Mouse (Mus musculus): ENCODE results near the gene Fggy. TPM values are rescaled to one million over a fixed set of nuclear protein-coding genes. Genes with fewer than 3 reads are reported as not detected.

Fggy gene
- total and polyA plus RNA-seq, 2 experiments from 2014 or later: 2.7 to 3.9 TPM

DNA sequence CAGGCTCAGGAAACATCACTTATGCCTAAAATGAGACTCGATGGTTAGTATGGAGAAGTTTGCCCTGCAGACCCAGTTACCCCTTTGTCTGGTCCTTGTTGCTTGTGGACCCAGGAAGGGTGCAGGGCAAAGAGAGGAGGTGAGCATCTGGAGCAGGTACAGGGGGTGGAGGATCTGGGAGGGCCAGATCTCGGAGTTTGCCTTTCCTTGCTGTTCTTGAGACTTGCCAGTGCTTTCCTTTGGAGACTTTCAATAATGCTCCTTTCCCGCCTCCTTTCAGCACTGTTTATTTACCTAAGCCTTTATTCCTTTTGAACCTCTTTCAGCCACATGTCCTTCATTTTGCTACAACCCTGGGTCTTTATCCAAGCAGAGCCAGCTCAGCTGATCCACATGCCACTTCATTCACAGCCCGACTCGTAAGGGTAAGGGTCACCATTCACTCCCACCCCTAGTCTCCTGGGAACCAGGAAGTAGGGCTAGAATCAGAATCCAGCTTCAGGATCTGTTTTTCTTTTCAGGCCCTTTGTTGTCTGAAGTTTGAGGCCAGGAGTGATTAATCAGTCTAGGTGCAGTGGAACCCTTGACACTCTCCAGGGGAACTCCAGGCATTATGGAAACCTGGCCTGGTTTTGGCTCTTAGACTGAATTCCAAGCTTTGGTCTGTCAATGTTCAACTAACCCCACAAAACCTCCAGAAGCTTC is 201.9 kb downstream of the Fggy start:
- no peak overlapping the region for H3K9ac ChIP-seq (replicated peaks; ENCODE audit: low read depth, low read length)
- DNase-seq (ENCODE audit: low spot score) (no peak), ATAC-seq (ENCODE audit: insufficient read depth, low read depth) (no peak)
- H3K4me3 ChIP-seq (ENCODE audit: low read depth, low read length): no peak overlapping the region
- 65% methylated on average over 5 of the region's 5 CpGs for WGBS
- no peaks in the 10 kb centered on the region for H3K36me3 ChIP-seq (replicated peaks; ENCODE audit: control insufficient read depth, insufficient read depth, low read length)
- H3K4me2 ChIP-seq (ENCODE audit: low read depth, low read length): no peak overlapping the region
- no peaks in the 10 kb centered on the region for H3K4me1 ChIP-seq (ENCODE audit: control insufficient read depth, insufficient read depth)
- H3K27me3 ChIP-seq (ENCODE audit: control insufficient read depth, insufficient read depth, low read length): no peaks in the 10 kb centered on the region
- no peaks in the 10 kb centered on the region for H3K9me3 ChIP-seq (replicated peaks; ENCODE audit: control insufficient read depth, low read length)
- no peak overlapping the region for H3K27ac ChIP-seq (ENCODE audit: low read depth)
- no peak for TF ChIP-seq EP300 (IDR thresholded peaks at IDR 0.05; ENCODE audit: low read depth)
- no peak for TF ChIP-seq CTCF (IDR thresholded peaks at IDR 0.05; ENCODE audit: low read depth)

DNA sequence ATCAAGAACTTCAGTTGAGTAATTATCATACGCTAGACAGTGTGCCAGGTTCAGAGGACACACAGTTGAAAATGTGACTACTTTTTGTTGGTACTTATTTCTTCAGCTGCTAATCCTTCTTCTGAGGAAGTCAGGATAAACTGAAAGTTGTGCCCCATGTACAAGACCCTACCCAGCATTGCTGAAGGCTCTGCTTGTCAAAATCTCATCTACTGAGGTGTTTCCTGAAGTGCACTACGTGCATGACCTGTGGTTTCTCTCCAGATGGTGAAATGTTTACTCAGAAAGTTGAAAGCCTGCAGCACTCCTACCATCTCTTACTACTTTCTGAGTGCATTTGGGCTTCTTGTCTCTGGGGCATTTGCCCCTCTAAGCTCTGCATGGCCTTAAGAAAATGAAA is 208.1 kb downstream of the Fggy start:
- TF ChIP-seq EP300 (IDR thresholded peaks at IDR 0.05; ENCODE audit: low read depth) (no peak), CTCF (IDR thresholded peaks at IDR 0.05; ENCODE audit: low read depth) (no peak)
- no peaks in the 10 kb centered on the region for H3K4me1 ChIP-seq (ENCODE audit: control insufficient read depth, insufficient read depth)
- no peak overlapping the region for H3K27ac ChIP-seq (ENCODE audit: low read depth)
- H3K36me3 ChIP-seq (replicated peaks; ENCODE audit: control insufficient read depth, insufficient read depth, low read length): no peaks in the 10 kb centered on the region
- 74% methylated on average over 2 of the region's 2 CpGs for WGBS
- no peaks in the 10 kb centered on the region for H3K9me3 ChIP-seq (replicated peaks; ENCODE audit: control insufficient read depth, low read length)
- H3K4me3 ChIP-seq (ENCODE audit: low read depth, low read length): no peak overlapping the region
- no peak overlapping the region for H3K4me2 ChIP-seq (ENCODE audit: low read depth, low read length)
- H3K9ac ChIP-seq (replicated peaks; ENCODE audit: low read depth, low read length): no peak overlapping the region
- ATAC-seq (ENCODE audit: insufficient read depth, low read depth): no peak
- no peaks in the 10 kb centered on the region for H3K27me3 ChIP-seq (ENCODE audit: control insufficient read depth, insufficient read depth, low read length)
- DNase-seq (ENCODE audit: low spot score): no peak

DNA sequence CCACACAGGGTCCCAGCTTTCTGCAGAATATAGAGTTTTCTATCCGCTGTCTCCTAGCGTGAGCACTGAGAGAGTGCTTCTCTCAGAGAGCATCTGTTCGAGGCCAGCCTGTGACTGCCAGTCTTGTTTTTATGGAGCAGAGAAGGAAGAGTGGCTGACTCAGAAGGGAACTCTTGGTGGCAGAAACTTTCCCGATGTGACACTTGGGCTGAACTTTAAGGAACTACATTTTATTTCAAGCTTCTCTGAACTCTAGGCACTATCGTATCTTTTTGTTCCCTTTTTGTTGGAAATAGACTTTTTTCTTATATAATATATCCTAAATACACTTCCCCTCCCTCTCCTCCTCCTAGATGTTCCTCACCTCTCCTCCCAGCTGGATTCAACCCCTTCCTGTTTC is 213.2 kb downstream of the Fggy start:
- Histone ChIP-seq H3K4me2 (ENCODE audit: low read depth, low read length) (no peak overlapping the region), H3K4me3 (ENCODE audit: low read depth, low read length) (no peak overlapping the region), H3K9ac (replicated peaks; ENCODE audit: low read depth, low read length) (no peak overlapping the region), H3K36me3 (replicated peaks; ENCODE audit: control insufficient read depth, insufficient read depth, low read length) (no peaks in the 10 kb centered on the region), H3K9me3 (replicated peaks; ENCODE audit: control insufficient read depth, low read length) (no peaks in the 10 kb centered on the region), H3K27me3 (ENCODE audit: control insufficient read depth, insufficient read depth, low read length) (no peaks in the 10 kb centered on the region), H3K4me1 (ENCODE audit: control insufficient read depth, insufficient read depth) (peaks cover 10% of the 10 kb centered on the region; the same call in 1 of the 2 replicates), H3K27ac (ENCODE audit: low read depth) (no peak overlapping the region)
- WGBS: 74% methylated on average over 5 of the region's 5 CpGs
- no peak for DNase-seq (ENCODE audit: low spot score)
- ATAC-seq (ENCODE audit: insufficient read depth, low read depth): no peak
- TF ChIP-seq CTCF (IDR thresholded peaks at IDR 0.05; ENCODE audit: low read depth) (no peak), EP300 (IDR thresholded peaks at IDR 0.05; ENCODE audit: low read depth) (no peak)

DNA sequence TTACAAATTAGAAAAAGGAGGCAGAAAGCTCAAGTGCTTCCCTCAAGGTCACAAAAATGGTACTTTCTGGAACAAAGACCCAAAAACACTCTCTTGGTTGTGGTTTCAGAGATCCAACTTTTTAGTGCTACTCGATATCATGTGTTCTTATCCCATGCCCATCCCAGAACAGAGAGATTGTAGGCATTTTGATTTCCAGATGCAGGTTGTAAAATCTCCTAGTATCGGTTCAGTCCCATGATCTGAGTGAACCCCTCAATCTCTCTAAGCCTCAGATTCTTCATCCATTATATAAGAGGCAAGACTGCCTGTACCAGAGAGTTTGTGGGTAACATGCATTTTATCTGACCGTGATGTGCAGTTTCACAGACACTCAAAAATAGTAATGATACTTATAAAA is 214.2 kb downstream of the Fggy start:
- ATAC-seq (ENCODE audit: insufficient read depth, low read depth): no peak
- Histone ChIP-seq H3K9ac (replicated peaks; ENCODE audit: low read depth, low read length) (no peak overlapping the region), H3K4me1 (ENCODE audit: control insufficient read depth, insufficient read depth) (peaks cover 10% of the 10 kb centered on the region; the same call in 1 of the 2 replicates), H3K4me2 (ENCODE audit: low read depth, low read length) (no peak overlapping the region), H3K27me3 (ENCODE audit: control insufficient read depth, insufficient read depth, low read length) (no peaks in the 10 kb centered on the region), H3K36me3 (replicated peaks; ENCODE audit: control insufficient read depth, insufficient read depth, low read length) (no peaks in the 10 kb centered on the region), H3K9me3 (replicated peaks; ENCODE audit: control insufficient read depth, low read length) (no peaks in the 10 kb centered on the region), H3K27ac (ENCODE audit: low read depth) (no peak overlapping the region), H3K4me3 (ENCODE audit: low read depth, low read length) (no peak overlapping the region)
- DNase-seq (ENCODE audit: low spot score): no peak
- 87% methylated on average over 3 of the region's 3 CpGs for WGBS
- TF ChIP-seq EP300 (IDR thresholded peaks at IDR 0.05; ENCODE audit: low read depth) (no peak), CTCF (IDR thresholded peaks at IDR 0.05; ENCODE audit: low read depth) (no peak)

DNA sequence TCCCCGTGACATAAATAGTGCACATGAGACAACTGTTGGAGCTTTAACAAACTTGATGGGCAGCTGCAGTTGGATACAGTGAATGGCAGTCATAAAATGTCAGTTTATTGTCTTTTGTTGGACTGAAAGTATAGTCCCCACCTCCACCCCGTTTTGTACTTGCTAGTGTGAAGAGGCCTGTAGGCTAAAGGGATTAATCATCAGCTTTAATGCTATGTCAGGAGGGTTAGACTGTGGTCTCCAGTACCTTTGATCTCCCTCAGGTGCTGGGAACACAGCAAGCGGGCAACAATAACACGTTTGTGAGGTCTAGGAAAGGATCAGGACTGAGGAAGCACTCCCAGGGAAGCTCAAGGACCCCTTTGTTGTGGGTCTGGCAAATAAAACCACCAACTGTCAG is 214.6 kb downstream of the Fggy start:
- no peak overlapping the region for H3K4me2 ChIP-seq (ENCODE audit: low read depth, low read length)
- no peak for ATAC-seq (ENCODE audit: insufficient read depth, low read depth)
- TF ChIP-seq EP300 (IDR thresholded peaks at IDR 0.05; ENCODE audit: low read depth) (no peak), CTCF (IDR thresholded peaks at IDR 0.05; ENCODE audit: low read depth) (no peak)
- H3K27ac ChIP-seq (ENCODE audit: low read depth): no peak overlapping the region
- DNase-seq (ENCODE audit: low spot score): no peak
- no peaks in the 10 kb centered on the region for H3K9me3 ChIP-seq (replicated peaks; ENCODE audit: control insufficient read depth, low read length)
- no peak overlapping the region for H3K9ac ChIP-seq (replicated peaks; ENCODE audit: low read depth, low read length)
- no peaks in the 10 kb centered on the region for H3K27me3 ChIP-seq (ENCODE audit: control insufficient read depth, insufficient read depth, low read length)
- WGBS: 70% methylated on average over 4 of the region's 4 CpGs
- no peak overlapping the region for H3K4me3 ChIP-seq (ENCODE audit: low read depth, low read length)
- no peaks in the 10 kb centered on the region for H3K36me3 ChIP-seq (replicated peaks; ENCODE audit: control insufficient read depth, insufficient read depth, low read length)
- peaks cover 10% of the 10 kb centered on the region; the same call in 1 of the 2 replicates for H3K4me1 ChIP-seq (ENCODE audit: control insufficient read depth, insufficient read depth)

DNA sequence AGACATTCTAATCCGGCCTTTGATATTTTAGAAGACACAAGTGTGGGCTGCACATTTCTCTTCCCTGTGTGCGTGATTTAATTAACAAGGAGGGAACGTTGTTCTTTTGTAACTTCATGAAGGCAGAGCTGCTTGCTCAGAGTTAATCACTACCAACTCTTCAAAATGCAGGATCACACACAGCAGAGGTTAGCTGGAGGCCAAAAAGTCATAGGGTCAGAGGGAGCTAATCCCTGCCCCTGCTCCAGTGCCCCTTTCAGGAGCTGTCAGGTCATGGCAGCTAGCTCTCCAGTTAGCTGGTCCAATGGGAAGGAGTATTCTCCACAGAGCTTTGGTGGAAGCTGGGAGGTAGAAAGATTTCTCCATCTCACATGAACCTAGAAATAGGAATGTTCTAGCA is 215.4 kb downstream of the Fggy start:
- H3K27ac ChIP-seq (ENCODE audit: low read depth): no peak overlapping the region
- DNase-seq (ENCODE audit: low spot score) (no peak), ATAC-seq (ENCODE audit: insufficient read depth, low read depth) (no peak)
- no peak overlapping the region for H3K9ac ChIP-seq (replicated peaks; ENCODE audit: low read depth, low read length)
- H3K9me3 ChIP-seq (replicated peaks; ENCODE audit: control insufficient read depth, low read length): no peaks in the 10 kb centered on the region
- TF ChIP-seq EP300 (IDR thresholded peaks at IDR 0.05; ENCODE audit: low read depth) (no peak), CTCF (IDR thresholded peaks at IDR 0.05; ENCODE audit: low read depth) (no peak)
- H3K4me1 ChIP-seq (ENCODE audit: control insufficient read depth, insufficient read depth): peaks cover 10% of the 10 kb centered on the region; the same call in 1 of the 2 replicates
- no peaks in the 10 kb centered on the region for H3K36me3 ChIP-seq (replicated peaks; ENCODE audit: control insufficient read depth, insufficient read depth, low read length)
- no peaks in the 10 kb centered on the region for H3K27me3 ChIP-seq (ENCODE audit: control insufficient read depth, insufficient read depth, low read length)
- 78% methylated on average over 3 of the region's 3 CpGs for WGBS
- no peak overlapping the region for H3K4me3 ChIP-seq (ENCODE audit: low read depth, low read length)
- no peak overlapping the region for H3K4me2 ChIP-seq (ENCODE audit: low read depth, low read length)
